ENCODE assay signal across 9 mouse cellular contexts in genomic region chr2:118747301-118747960, GRCm38 (mm10). TPM values are rescaled to one million over a fixed set of nuclear protein-coding genes. Genes with fewer than 3 reads are reported as not detected.
DNase-seq lines count a peak whose midpoint lies in the region; ATAC-seq lines count a peak whose summit lies in the region.
"Had no signal": no experiment of that assay in that cellular context is flagged by ENCODE, and none has a peak within 500 bp of the region (broad histone marks: within the 10 kb centered on the region; RNA-seq: fewer than 3 reads in every experiment).

No protein-coding gene starts in this region.

- peak overlapping the region; percentile 92 for H3K9ac ChIP-seq in midbrain, embryonic 13.5 days (replicated peaks)

- H3K27me3 ChIP-seq in heart, embryonic 10.5 days (ENCODE audit: insufficient read depth, poor library complexity, severe bottlenecking): peaks cover 19% of the 10 kb centered on the region
- peaks cover 20% of the 10 kb centered on the region for H3K27me3 ChIP-seq in midbrain, embryonic 13.5 days

- H3K4me1 ChIP-seq in heart, embryonic 10.5 days: peaks cover 68% of the 10 kb centered on the region
- H3K4me1 ChIP-seq in midbrain, embryonic 13.5 days (replicated peaks): peaks cover 59% of the 10 kb centered on the region

- H3K9me3 ChIP-seq in heart, embryonic 10.5 days: no peaks in the 10 kb centered on the region
- no peaks in the 10 kb centered on the region for H3K9me3 ChIP-seq in midbrain, embryonic 13.5 days

- peak; percentile 33 for DNase-seq in kidney, adult 18-20 months
- DNase-seq in kidney, adult 9 months: no peak
- peak; percentile 64 for DNase-seq in adipocyte (ENCODE audit: low spot score)
- peak; percentile 75 for DNase-seq in heart, embryonic 10.5 days (ENCODE audit: low spot score)
- DNase-seq in kidney, postnatal 25 days: peak; percentile 61 to 65
- no peak for DNase-seq in layer of hippocampus, adult 8-10 months (ENCODE audit: low spot score in 2 of 2)
- no peak for DNase-seq in embryo, embryonic 10.5 days (ENCODE audit: low spot score)

- H3K4me2 ChIP-seq in midbrain, embryonic 13.5 days (replicated peaks): peak overlapping the region; percentile 83

- WGBS in heart, embryonic 10.5 days: 37% methylated on average over 10 of the region's 10 CpGs
- WGBS in midbrain, embryonic 13.5 days: 37% methylated on average over 10 of the region's 10 CpGs

- H3K4me3 ChIP-seq in heart, embryonic 10.5 days: peak overlapping the region; percentile 97
- H3K4me3 ChIP-seq in midbrain, embryonic 13.5 days (replicated peaks): peak overlapping the region; percentile 73

- peaks cover 8% of the 10 kb centered on the region; the same call in 1 of the 2 replicates for H3K36me3 ChIP-seq in heart, embryonic 10.5 days
- H3K36me3 ChIP-seq in midbrain, embryonic 13.5 days: no peaks in the 10 kb centered on the region

- peak overlapping the region; percentile 30; the same call in 1 of the 2 replicates for H3K27ac ChIP-seq in heart, embryonic 10.5 days
- H3K27ac ChIP-seq in midbrain, embryonic 13.5 days: no peak overlapping the region

- ATAC-seq in midbrain, embryonic 13.5 days: no peak

RNA-seq across cellular contexts. Expression of gene Inafm2, which starts 1.9 kb away (rescaled TPM):
- polyA plus RNA-seq in heart, embryonic 10.5 days (2016; fragmentation: Nextera tagmentation; extraction: Ambion mirVana): 22.6 and 34.8 TPM in 2 replicates
- 24.6 and 25.8 TPM in 2 replicates for polyA plus RNA-seq in midbrain, embryonic 13.5 days (2015; fragmentation: Nextera tagmentation; extraction: Ambion mirVana)
- total RNA-seq in layer of hippocampus, adult 8-10 months (2022): 10 to 100 TPM; 58.4 to 69.8 (median 63.7) TPM

RNA-seq across cellular contexts. Expression of gene Ccdc9b, which starts 15.0 kb away (rescaled TPM):
- polyA plus RNA-seq in heart, embryonic 10.5 days (2016; fragmentation: Nextera tagmentation; extraction: Ambion mirVana): 0.94 and 1.8 TPM in 2 replicates
- polyA plus RNA-seq in midbrain, embryonic 13.5 days (2015; fragmentation: Nextera tagmentation; extraction: Ambion mirVana): 1.7 and 2.1 TPM in 2 replicates
- total RNA-seq in layer of hippocampus, adult 8-10 months (2022): 1 to 10 TPM; 6.2 to 8.4 (median 6.6) TPM

RNA-seq across cellular contexts. Expression of gene Plcb2, which starts 19.2 kb away (rescaled TPM):
- 1.4 and 1.6 TPM in 2 replicates for polyA plus RNA-seq in heart, embryonic 10.5 days (2016; fragmentation: Nextera tagmentation; extraction: Ambion mirVana)
- polyA plus RNA-seq in midbrain, embryonic 13.5 days (2015; fragmentation: Nextera tagmentation; extraction: Ambion mirVana): 0.11 and 0.13 TPM in 2 replicates
- 1 to 10 TPM; 2.6 to 7.6 (median 4.7) TPM for total RNA-seq in layer of hippocampus, adult 8-10 months (2022)

RNA-seq across cellular contexts. Expression of gene Phgr1, which starts 25.1 kb away (rescaled TPM):
- not detected in 2 replicates for polyA plus RNA-seq in heart, embryonic 10.5 days (2016; fragmentation: Nextera tagmentation; extraction: Ambion mirVana)
- not detected in 2 replicates for polyA plus RNA-seq in midbrain, embryonic 13.5 days (2015; fragmentation: Nextera tagmentation; extraction: Ambion mirVana)
- not detected for total RNA-seq in layer of hippocampus, adult 8-10 months (2022)
- total RNA-seq: left cerebral cortex, postnatal 10 days had no signal

RNA-seq across cellular contexts. Expression of gene Disp2, which starts 32.1 kb away (rescaled TPM):
- 0.20 and 0.23 TPM in 2 replicates for polyA plus RNA-seq in heart, embryonic 10.5 days (2016; fragmentation: Nextera tagmentation; extraction: Ambion mirVana)
- 32.7 and 35.8 TPM in 2 replicates for polyA plus RNA-seq in midbrain, embryonic 13.5 days (2015; fragmentation: Nextera tagmentation; extraction: Ambion mirVana)
- total RNA-seq in layer of hippocampus, adult 8-10 months (2022): 100 to 1,000 TPM; 231 to 282 (median 253) TPM

Comparison
In these comparisons a context has a peak if more than half of its experiments do, and no peak if none do; other contexts are left out.
1. DNase-seq: peak in kidney, adult 18-20 months (single experiment), adipocyte (single experiment), heart, embryonic 10.5 days (single experiment) and kidney, postnatal 25 days (2 of 2); none in kidney, adult 9 months (single experiment), layer of hippocampus, adult 8-10 months (0 of 2) and embryo, embryonic 10.5 days (single experiment).